Mouse (Mus musculus): ENCODE measurements at regions not wholly inside any gene's neighbourhood (a gene's known extent, or its start where the extent isn't known, plus 50 kb on each side); places are given as distances from the start of the nearest gene placed in this dataset.

GRCm38 (mm10) chr9:31614250-31614945, 150.1 kb upstream of the Tmem45b start:
- DNase-seq, result no peak
- no peak overlapping the region for H3K9ac ChIP-seq (replicated peaks)
- H3K27me3 ChIP-seq (ENCODE audit: insufficient read depth, low read length), result no peaks in the 10 kb centered on the region
- ATAC-seq, result no peak
- TF ChIP-seq EP300 (IDR thresholded peaks at IDR 0.05; ENCODE audit: low read depth), result no peak
- TF ChIP-seq CTCF (IDR thresholded peaks at IDR 0.05; ENCODE audit: low read depth), result no peak
- H3K27ac ChIP-seq (ENCODE audit: low read depth), result no peak overlapping the region
- H3K4me3 ChIP-seq (ENCODE audit: low read depth, low read length), result no peak overlapping the region
- WGBS (ENCODE audit: insufficient replicate concordance), result 63% methylated on average over 13 of the region's 13 CpGs
- H3K4me2 ChIP-seq (ENCODE audit: low read depth, low read length), result no peak overlapping the region
- H3K36me3 ChIP-seq (replicated peaks; ENCODE audit: insufficient read depth, low read length), result no peaks in the 10 kb centered on the region
- H3K9me3 ChIP-seq (ENCODE audit: low read length), result no peaks in the 10 kb centered on the region
- H3K4me1 ChIP-seq (ENCODE audit: insufficient read depth), result no peaks in the 10 kb centered on the region

- no peaks in the 10 kb centered on the region for H3K27me3 ChIP-seq (ENCODE audit: insufficient read depth, low read length)
- no peak overlapping the region for H3K4me2 ChIP-seq (ENCODE audit: low read depth, low read length)
- H3K4me3 ChIP-seq (ENCODE audit: low read depth, low read length), result no peak overlapping the region
- H3K4me1 ChIP-seq (ENCODE audit: insufficient read depth), result no peaks in the 10 kb centered on the region
- no peaks in the 10 kb centered on the region for H3K36me3 ChIP-seq (replicated peaks; ENCODE audit: insufficient read depth, low read length)
- no peak for ATAC-seq
- H3K9ac ChIP-seq (replicated peaks), result no peak overlapping the region
- 72% methylated on average over 8 of the region's 8 CpGs for WGBS (ENCODE audit: insufficient replicate concordance)
- DNase-seq, result no peak
- no peak for TF ChIP-seq CTCF (IDR thresholded peaks at IDR 0.05; ENCODE audit: low read depth)
- no peak for TF ChIP-seq EP300 (IDR thresholded peaks at IDR 0.05; ENCODE audit: low read depth)
- H3K9me3 ChIP-seq (ENCODE audit: low read length), result no peaks in the 10 kb centered on the region
- H3K27ac ChIP-seq (ENCODE audit: low read depth), result no peak overlapping the region
Observed at GRCm38 (mm10) chr9:31611036-31611695, 146.9 kb upstream of the Tmem45b start.

- TF ChIP-seq CTCF (IDR thresholded peaks at IDR 0.05; ENCODE audit: low read depth), result no peak
- no peak for TF ChIP-seq EP300 (IDR thresholded peaks at IDR 0.05; ENCODE audit: low read depth)
- no peaks in the 10 kb centered on the region for H3K9me3 ChIP-seq (ENCODE audit: low read length)
- no peaks in the 10 kb centered on the region for H3K36me3 ChIP-seq (replicated peaks; ENCODE audit: insufficient read depth, low read length)
- H3K4me2 ChIP-seq (ENCODE audit: low read depth, low read length), result no peak overlapping the region
- no peak for ATAC-seq
- no peak overlapping the region for H3K9ac ChIP-seq (replicated peaks)
- H3K27ac ChIP-seq (ENCODE audit: low read depth), result no peak overlapping the region
- no peaks in the 10 kb centered on the region for H3K27me3 ChIP-seq (ENCODE audit: insufficient read depth, low read length)
- DNase-seq, result no peak
- H3K4me3 ChIP-seq (ENCODE audit: low read depth, low read length), result no peak overlapping the region
- 43% methylated on average over 4 of the region's 4 CpGs for WGBS (ENCODE audit: insufficient replicate concordance)
- H3K4me1 ChIP-seq (ENCODE audit: insufficient read depth), result no peaks in the 10 kb centered on the region
Observed at GRCm38 (mm10) chr9:31610631-31611030, 146.4 kb upstream of the Tmem45b start.

DNA sequence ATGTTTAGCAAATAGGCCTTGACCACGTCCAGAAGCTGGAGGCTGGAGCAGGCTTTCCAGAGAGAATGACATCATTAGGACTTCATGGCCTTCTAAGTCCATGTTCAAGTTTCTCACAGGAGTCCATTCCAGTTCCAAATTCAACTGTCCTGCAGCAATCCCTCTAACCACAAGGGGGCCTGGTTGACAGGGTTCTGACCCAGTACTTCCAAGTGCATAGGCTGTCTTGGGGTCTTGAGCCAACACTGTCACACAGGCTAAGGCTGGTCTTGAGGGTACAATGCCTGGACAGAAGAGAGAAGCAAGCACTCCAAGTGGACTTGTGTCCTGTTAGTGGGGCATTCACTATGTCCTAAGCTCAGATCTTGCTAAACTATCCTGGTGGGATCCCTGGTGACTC, 145.9 kb upstream of the Tmem45b start:
- DNase-seq, result peak; percentile 20
- 46% methylated on average over 1 of the region's 1 CpGs for WGBS (ENCODE audit: insufficient replicate concordance)

GRCm38 (mm10) chr9:31609731-31610130, 145.5 kb upstream of the Tmem45b start:
- ATAC-seq, result no peak
- no peaks in the 10 kb centered on the region for H3K36me3 ChIP-seq (replicated peaks; ENCODE audit: insufficient read depth, low read length)
- WGBS (ENCODE audit: insufficient replicate concordance), result 66% methylated on average over 3 of the region's 3 CpGs
- no peak overlapping the region for H3K27ac ChIP-seq (ENCODE audit: low read depth)
- no peak overlapping the region for H3K4me3 ChIP-seq (ENCODE audit: low read depth, low read length)
- TF ChIP-seq EP300 (IDR thresholded peaks at IDR 0.05; ENCODE audit: low read depth) (no peak), CTCF (IDR thresholded peaks at IDR 0.05; ENCODE audit: low read depth) (no peak)
- H3K4me1 ChIP-seq (ENCODE audit: insufficient read depth), result no peaks in the 10 kb centered on the region
- no peak overlapping the region for H3K4me2 ChIP-seq (ENCODE audit: low read depth, low read length)
- DNase-seq, result no peak
- no peak overlapping the region for H3K9ac ChIP-seq (replicated peaks)
- H3K9me3 ChIP-seq (ENCODE audit: low read length), result no peaks in the 10 kb centered on the region
- H3K27me3 ChIP-seq (ENCODE audit: insufficient read depth, low read length), result no peaks in the 10 kb centered on the region

More for the DNA sequence above, 145.9 kb upstream of the Tmem45b start:
- H3K36me3 ChIP-seq (replicated peaks; ENCODE audit: insufficient read depth, low read length), result no peaks in the 10 kb centered on the region
- no peaks in the 10 kb centered on the region for H3K27me3 ChIP-seq (ENCODE audit: insufficient read depth, low read length)
- no peaks in the 10 kb centered on the region for H3K9me3 ChIP-seq (ENCODE audit: low read length)
- TF ChIP-seq CTCF (IDR thresholded peaks at IDR 0.05; ENCODE audit: low read depth), result peak; percentile 60
- no peak for TF ChIP-seq EP300 (IDR thresholded peaks at IDR 0.05; ENCODE audit: low read depth)
- no peak for ATAC-seq
- no peak overlapping the region for H3K27ac ChIP-seq (ENCODE audit: low read depth)
- no peak overlapping the region for H3K9ac ChIP-seq (replicated peaks)
- H3K4me1 ChIP-seq (ENCODE audit: insufficient read depth), result no peaks in the 10 kb centered on the region
- H3K4me3 ChIP-seq (ENCODE audit: low read depth, low read length), result no peak overlapping the region
- no peak overlapping the region for H3K4me2 ChIP-seq (ENCODE audit: low read depth, low read length)

DNA sequence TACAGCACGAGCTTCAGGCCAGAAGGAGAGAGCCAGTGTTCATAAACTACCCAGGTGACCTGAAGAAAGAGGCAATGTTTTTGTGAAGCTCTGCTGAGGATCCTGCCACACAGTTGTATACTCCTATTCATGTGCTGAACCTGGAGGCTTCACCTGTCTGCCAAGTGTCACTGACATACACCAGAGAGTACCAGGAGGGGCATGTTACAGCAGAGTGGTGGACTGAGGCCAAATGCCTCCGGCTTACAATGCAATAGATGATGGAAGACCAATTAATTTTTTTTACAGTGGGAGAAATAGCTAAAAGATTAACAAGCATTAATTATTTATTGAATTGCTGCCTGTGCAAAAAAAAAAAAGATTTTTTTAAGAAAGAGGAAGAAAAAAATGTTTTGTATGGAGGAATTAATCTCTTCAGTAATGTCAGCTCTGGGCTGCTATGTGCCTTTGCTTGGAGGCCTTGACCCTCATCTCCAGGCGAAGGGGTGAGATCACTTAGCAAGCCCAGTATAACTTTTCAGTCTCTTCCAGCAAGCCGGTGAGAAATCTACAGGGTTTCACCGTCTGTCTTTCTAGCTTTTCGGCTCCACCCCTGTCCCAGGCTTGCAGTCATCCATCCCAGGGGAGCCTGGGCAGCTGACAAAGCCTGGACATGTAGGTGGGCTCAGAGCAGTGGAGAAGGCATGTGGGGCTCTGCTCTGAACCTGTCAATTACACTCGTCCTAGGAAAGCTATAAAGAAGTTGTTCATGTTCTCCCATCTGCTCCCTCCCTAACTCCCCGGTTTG, 144.0 kb upstream of the Tmem45b start:
- H3K27me3 ChIP-seq (ENCODE audit: insufficient read depth, low read length), result no peaks in the 10 kb centered on the region
- WGBS (ENCODE audit: insufficient replicate concordance), result 65% methylated on average over 8 of the region's 8 CpGs
- H3K4me3 ChIP-seq (ENCODE audit: low read depth, low read length), result no peak overlapping the region
- H3K27ac ChIP-seq (ENCODE audit: low read depth), result no peak overlapping the region
- ATAC-seq, result no peak
- no peaks in the 10 kb centered on the region for H3K4me1 ChIP-seq (ENCODE audit: insufficient read depth)
- no peaks in the 10 kb centered on the region for H3K36me3 ChIP-seq (replicated peaks; ENCODE audit: insufficient read depth, low read length)
- no peak for DNase-seq
- no peak overlapping the region for H3K9ac ChIP-seq (replicated peaks)
- TF ChIP-seq EP300 (IDR thresholded peaks at IDR 0.05; ENCODE audit: low read depth), result no peak
- TF ChIP-seq CTCF (IDR thresholded peaks at IDR 0.05; ENCODE audit: low read depth), result no peak
- no peak overlapping the region for H3K4me2 ChIP-seq (ENCODE audit: low read depth, low read length)
- no peaks in the 10 kb centered on the region for H3K9me3 ChIP-seq (ENCODE audit: low read length)
